Mouse (Mus musculus) bone marrow, adult 2 months (tissue): ENCODE results near the gene Sec62. TPM values are rescaled to one million over a fixed set of nuclear protein-coding genes. Genes with fewer than 3 reads are reported as not detected.

Experiments
- H3K27ac ChIP-seq: fragments of 200-500 bp; 2 replicates; pipeline ENCODE4 v1.5.1; 2012; ENCODE audit warnings: low read depth, mild to moderate bottlenecking, control low read depth, inconsistent platforms, low read length; ENCODE audit not compliant: control insufficient read depth, poor library complexity, insufficient read depth
- H3K4me1 ChIP-seq: fragments of 200-500 bp; 2 replicates; pipeline ENCODE4 v1.6.1; 2011; ENCODE audit warnings: low read length; ENCODE audit not compliant: control insufficient read depth, insufficient read depth
- H3K4me3 ChIP-seq: fragments of 200-500 bp; replicated peaks from 2 replicates; pipeline ENCODE3; 2011; ENCODE audit warnings: mild to moderate bottlenecking, low read depth, low read length, control low read depth; ENCODE audit not compliant: control insufficient read depth
- CTCF ChIP-seq: fragments of 200-500 bp; IDR thresholded peaks from 2 replicates; pipeline ENCODE4 v1.5.1; 2011; ENCODE audit warnings: low read length, control low read depth; ENCODE audit not compliant: control insufficient read depth, insufficient read depth
- POLR2A ChIP-seq: fragments of 200-500 bp; IDR thresholded peaks from 2 replicates; pipeline ENCODE4 v1.6.1; 2011; ENCODE audit warnings: low read depth, mild to moderate bottlenecking, control low read depth, low read length, borderline replicate concordance; ENCODE audit not compliant: control insufficient read depth
- WGBS: fragments of 180-500 bp; shearing (Covaris S2); methylation state at CpG from one replicate; pipeline ENCODE4 v1.1.7; 2018; 5-methylcytosine and 5-hydroxymethylcytosine counted together
- polyA plus RNA-seq: library from polyadenylated mRNA; stranded (reverse); fragments of >200 nt; gene quantifications from 2 replicates; pipeline ENCODE4 v1.2.4, GENCODE M21; 2011; ENCODE audit warnings: low replicate concordance; ENCODE audit not compliant: missing spikeins, insufficient read depth, insufficient read length

Sec62 gene
- polyA plus RNA-seq, result 60.8 and 65.8 TPM in 2 replicates

DNA sequence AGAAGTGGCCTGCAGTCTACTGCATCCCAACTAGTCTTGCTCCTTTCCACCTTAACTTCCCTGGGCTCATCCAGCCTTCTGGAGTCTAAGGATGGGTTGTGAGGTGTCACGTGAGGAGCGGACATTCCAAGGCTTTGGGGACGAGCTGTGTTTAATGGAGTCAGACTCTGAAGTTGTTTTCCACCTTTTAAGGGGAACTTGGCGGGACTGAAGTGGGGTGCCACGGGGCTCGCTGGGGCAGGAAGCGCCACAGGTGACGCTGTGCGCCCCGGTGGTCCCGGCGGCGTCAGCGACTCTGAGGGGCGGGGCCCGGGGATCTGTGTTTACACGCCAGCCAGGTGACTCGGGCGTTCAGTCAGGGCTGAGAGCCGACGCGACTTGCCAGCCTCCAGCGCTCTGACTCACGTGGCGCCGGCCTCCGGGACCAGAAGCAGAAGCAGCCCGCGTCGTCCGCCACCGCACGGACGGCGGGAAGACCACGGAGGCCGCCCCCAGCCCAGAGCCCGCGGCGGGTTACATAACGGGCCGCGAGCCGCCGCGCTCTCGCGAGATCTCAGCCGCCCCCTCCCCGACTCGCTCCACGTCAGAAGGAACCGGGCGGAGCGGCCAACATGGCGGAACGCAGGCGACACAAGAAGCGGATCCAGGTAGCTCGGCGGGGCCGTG lies at the start of gene Sec62:
Gene Sec62 (plus strand): TSS at position 139 of the 666 bp plus-strand sequence.
- under 1% methylated on average over 62 of the region's 62 CpGs for WGBS
- Histone ChIP-seq H3K27ac (peak within 1 kb of the TSS; percentile 98), H3K4me3 (peak within 1 kb of the TSS; percentile 89), H3K4me1 (no peaks in the 10 kb centered on the region; the same call in 1 of the 2 replicates)
- TF ChIP-seq POLR2A (peak; percentile 92; the same call in 1 of the 2 replicates), CTCF (no peak)

- 88% methylated on average over 7 of the region's 7 CpGs for WGBS
- TF ChIP-seq POLR2A (no peak), CTCF (no peak)
- H3K4me1 ChIP-seq, result no peaks in the 10 kb centered on the region
- H3K4me3 ChIP-seq, result no peak overlapping the region
- H3K27ac ChIP-seq, result no peak overlapping the region
These were observed 49.8 kb upstream of the Sec62 start for GRCm38 (mm10) chr3:30742891-30743290.

DNA sequence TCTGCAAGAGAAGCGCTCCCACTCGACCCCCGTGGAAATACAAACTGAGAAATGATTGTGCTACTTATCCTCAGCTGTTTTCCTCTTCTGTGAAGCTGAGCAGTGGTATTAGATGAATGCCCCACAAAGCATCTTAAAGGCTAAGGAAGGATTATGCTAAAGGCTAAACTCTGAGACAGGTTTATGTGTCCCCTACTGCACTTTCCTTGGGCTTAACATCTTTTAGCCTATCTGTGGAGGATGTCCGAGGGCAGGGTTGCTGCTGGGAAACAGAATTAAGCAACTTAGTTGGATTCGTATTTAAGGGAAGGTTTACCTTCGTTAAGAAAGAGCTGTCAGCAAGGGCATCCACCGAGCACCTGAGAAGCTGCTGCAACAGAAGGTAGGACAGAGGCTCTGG lies 46.7 kb upstream of the Sec62 start, which contains the start of gene Samd7:
Gene Samd7 (plus strand): TSS at position 288 of the 400 bp plus-strand sequence.
- Histone ChIP-seq H3K27ac (no peak within 1 kb of the TSS), H3K4me1 (no peaks in the 10 kb centered on the region), H3K4me3 (no peak within 1 kb of the TSS)
- TF ChIP-seq POLR2A (no peak), CTCF (no peak)
- 72% methylated on average over 7 of the region's 7 CpGs for WGBS

DNA sequence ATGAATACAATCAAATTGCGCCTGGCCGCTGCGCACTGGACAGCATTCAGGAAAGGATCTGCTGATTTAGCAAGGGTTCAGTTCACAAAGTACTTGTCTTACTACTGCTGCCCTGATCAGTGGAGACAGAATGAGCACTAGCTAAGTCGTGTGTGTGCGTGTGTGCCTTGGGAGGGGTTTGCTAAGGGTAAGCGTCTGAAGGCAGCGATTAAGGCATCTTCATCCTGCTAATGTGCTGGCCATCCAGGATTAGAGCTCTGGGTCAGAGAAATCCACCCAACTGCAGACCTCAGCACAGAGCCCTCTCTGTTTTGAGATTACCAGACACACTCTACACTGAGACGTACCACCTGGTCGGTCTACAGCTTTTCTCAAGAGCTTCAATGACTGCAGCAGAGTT lies 44.4 kb upstream of the Sec62 start:
- 92% methylated on average over 9 of the region's 9 CpGs for WGBS
- H3K4me3 ChIP-seq, result no peak overlapping the region
- H3K4me1 ChIP-seq, result no peaks in the 10 kb centered on the region
- H3K27ac ChIP-seq, result no peak overlapping the region
- TF ChIP-seq CTCF (no peak), POLR2A (no peak)

- Histone ChIP-seq H3K4me1 (no peaks in the 10 kb centered on the region), H3K4me3 (no peak overlapping the region), H3K27ac (no peak overlapping the region)
- TF ChIP-seq CTCF (no peak), POLR2A (no peak)
- 86% methylated on average over 4 of the region's 4 CpGs for WGBS
These were observed 38.0 kb upstream of the Sec62 start for GRCm38 (mm10) chr3:30754696-30755095.

DNA sequence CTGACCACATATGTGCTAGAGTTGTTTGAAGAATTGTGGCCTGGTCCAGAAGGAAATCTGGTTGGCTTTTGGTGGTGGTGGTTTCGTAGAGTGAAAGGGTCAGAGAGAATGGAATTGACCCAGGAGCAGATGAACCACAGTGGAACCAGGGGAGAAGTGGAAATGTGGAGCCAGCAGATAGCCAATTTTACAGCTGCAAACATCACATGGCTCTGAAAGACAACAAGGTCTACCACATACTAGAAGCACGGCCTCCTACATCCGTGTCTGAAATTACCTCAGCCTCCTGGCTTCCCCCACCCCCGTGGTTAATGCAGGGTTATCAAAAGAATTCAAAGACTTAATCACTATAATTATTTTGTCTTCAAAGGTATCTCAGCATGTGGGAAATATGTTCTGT lies 27.8 kb upstream of the Sec62 start:
- Histone ChIP-seq H3K4me3 (no peak overlapping the region), H3K4me1 (peaks cover 2% of the 10 kb centered on the region; the same call in 1 of the 2 replicates), H3K27ac (peak overlapping the region; percentile 78)
- TF ChIP-seq CTCF (no peak), POLR2A (no peak)
- WGBS, result 39% methylated on average over 4 of the region's 4 CpGs

GRCm38 (mm10) chr3:30765311-30766027 lies 27.2 kb upstream of the Sec62 start:
- Histone ChIP-seq H3K4me3 (peak overlapping the region; percentile 37), H3K4me1 (peaks cover 2% of the 10 kb centered on the region; the same call in 1 of the 2 replicates), H3K27ac (peak overlapping the region; percentile 78)
- WGBS, result 13% methylated on average over 10 of the region's 10 CpGs
- TF ChIP-seq POLR2A (no peak), CTCF (no peak)

- H3K27ac ChIP-seq, result peak overlapping the region; percentile 76
- TF ChIP-seq POLR2A (no peak), CTCF (no peak)
- WGBS, result 12% methylated on average over 7 of the region's 7 CpGs
- H3K4me3 ChIP-seq, result no peak overlapping the region
- peaks cover 2% of the 10 kb centered on the region; the same call in 1 of the 2 replicates for H3K4me1 ChIP-seq
These were observed 26.5 kb upstream of the Sec62 start for GRCm38 (mm10) chr3:30766177-30766576.
